Mouse (Mus musculus) embryo, embryonic 11 days (tissue): Measurements from ENCODE around the gene Gatad2b.
"Not testable (repeated sequence)": the region's sequence is repeated elsewhere in the genome, so short reads cannot be mapped to it uniquely, and the experiment has no call there.

Source experiments
- DNase-seq: peaks from one replicate; pipeline ENCODE4 v3.0.0-alpha.2; 2015

The Gatad2b gene

GRCm38 (mm10) chr3:90314241-90314640, 21.3 kb downstream of the Gatad2b start:
- no peak for DNase-seq

- DNase-seq = no peak
Observed at GRCm38 (mm10) chr3:90322289-90322688, 29.3 kb downstream of the Gatad2b start.

- peak; percentile 68 for DNase-seq
Observed at GRCm38 (mm10) chr3:90323119-90323518, 30.1 kb downstream of the Gatad2b start.

GRCm38 (mm10) chr3:90332485-90332884, 39.5 kb downstream of the Gatad2b start:
- DNase-seq = no peak

GRCm38 (mm10) chr3:90335517-90335916, 42.5 kb downstream of the Gatad2b start:
- no peak for DNase-seq

- DNase-seq = no peak
Observed at GRCm38 (mm10) chr3:90338190-90338589, 45.2 kb downstream of the Gatad2b start.

GRCm38 (mm10) chr3:90340177-90340576, 47.2 kb downstream of the Gatad2b start:
- no peak for DNase-seq

- not testable (repeated sequence) for DNase-seq
Observed at GRCm38 (mm10) chr3:90342853-90343252, 49.9 kb downstream of the Gatad2b start.

GRCm38 (mm10) chr3:90347847-90348246, 54.9 kb downstream of the Gatad2b start:
- DNase-seq = no peak

GRCm38 (mm10) chr3:90357959-90358358, 65.0 kb downstream of the Gatad2b start:
- DNase-seq = no peak

- DNase-seq = no peak
Observed at GRCm38 (mm10) chr3:90359230-90359629, 66.3 kb downstream of the Gatad2b start.

- no peak for DNase-seq
Observed at GRCm38 (mm10) chr3:90361476-90361875, 68.5 kb downstream of the Gatad2b start.

GRCm38 (mm10) chr3:90362346-90362745, 69.4 kb downstream of the Gatad2b start:
- DNase-seq = no peak

GRCm38 (mm10) chr3:90367001-90367632, 74.1 kb downstream of the Gatad2b start:
- DNase-seq = no peak

GRCm38 (mm10) chr3:90369041-90369440, 76.1 kb downstream of the Gatad2b start:
- no peak for DNase-seq

- no peak for DNase-seq
Observed at GRCm38 (mm10) chr3:90371857-90372256, 78.9 kb downstream of the Gatad2b start.

- DNase-seq = no peak
Observed at GRCm38 (mm10) chr3:90372817-90373216, 79.8 kb downstream of the Gatad2b start.

GRCm38 (mm10) chr3:90373432-90374028, 80.6 kb downstream of the Gatad2b start:
- DNase-seq = peak; percentile 91

GRCm38 (mm10) chr3:90374368-90374767, 81.4 kb downstream of the Gatad2b start:
- no peak for DNase-seq

GRCm38 (mm10) chr3:90375562-90376246, 82.7 kb downstream of the Gatad2b start:
- DNase-seq = no peak

GRCm38 (mm10) chr3:90376247-90376585, 83.2 kb downstream of the Gatad2b start:
- peak; percentile 65 for DNase-seq

GRCm38 (mm10) chr3:90378496-90378895, 85.5 kb downstream of the Gatad2b start:
- no peak for DNase-seq

GRCm38 (mm10) chr3:90381727-90382126, 88.7 kb downstream of the Gatad2b start:
- DNase-seq = no peak

GRCm38 (mm10) chr3:90383690-90384089, 90.7 kb downstream of the Gatad2b start:
- no peak for DNase-seq
